Mouse (Mus musculus) cerebellum, adult 9-11 months (tissue): ENCODE results near the gene Cdv3.
"Not testable (repeated sequence)": the region's sequence is repeated elsewhere in the genome, so short reads cannot be mapped to it uniquely, and the experiment has no call there.

Source experiments
- DNase-seq: peaks from one replicate; pipeline ENCODE4 v3.0.0; 2022

Gene Cdv3

GRCm38 (mm10) chr9:103369951-103370350, 4.3 kb upstream of the Cdv3 start:
- DNase-seq, result no peak

GRCm38 (mm10) chr9:103366356-103366755, 716 bp upstream of the Cdv3 start:
- DNase-seq, result no peak

- no peak for DNase-seq
Measured at GRCm38 (mm10) chr9:103364601-103365289, 895 bp downstream of the Cdv3 start.

- DNase-seq, result peak; percentile 38
Measured at GRCm38 (mm10) chr9:103363730-103364417, 1.8 kb downstream of the Cdv3 start.

GRCm38 (mm10) chr9:103363088-103363487, 2.6 kb downstream of the Cdv3 start:
- DNase-seq, result no peak

GRCm38 (mm10) chr9:103360642-103361041, 5.0 kb downstream of the Cdv3 start:
- DNase-seq, result no peak

GRCm38 (mm10) chr9:103358545-103358944, 7.1 kb downstream of the Cdv3 start:
- DNase-seq, result no peak

GRCm38 (mm10) chr9:103357893-103358292, 7.7 kb downstream of the Cdv3 start:
- no peak for DNase-seq

GRCm38 (mm10) chr9:103353500-103354260, 12.0 kb downstream of the Cdv3 start:
- not testable (repeated sequence) for DNase-seq

- DNase-seq, result no peak
Measured at GRCm38 (mm10) chr9:103348791-103349190, 16.8 kb downstream of the Cdv3 start.

GRCm38 (mm10) chr9:103347996-103348490, 17.6 kb downstream of the Cdv3 start:
- DNase-seq, result no peak

- DNase-seq, result no peak
Measured at GRCm38 (mm10) chr9:103347045-103347444, 18.6 kb downstream of the Cdv3 start.

- no peak for DNase-seq
Measured at GRCm38 (mm10) chr9:103336912-103337311, 28.7 kb downstream of the Cdv3 start.

GRCm38 (mm10) chr9:103332663-103333062, 33.0 kb downstream of the Cdv3 start:
- no peak for DNase-seq

GRCm38 (mm10) chr9:103326449-103326848, 39.2 kb downstream of the Cdv3 start:
- no peak for DNase-seq

GRCm38 (mm10) chr9:103324678-103325077, 41.0 kb downstream of the Cdv3 start:
- no peak for DNase-seq

- no peak for DNase-seq
Measured at GRCm38 (mm10) chr9:103309832-103310231, 55.8 kb downstream of the Cdv3 start.

- no peak for DNase-seq
Measured at GRCm38 (mm10) chr9:103305332-103306041, 60.2 kb downstream of the Cdv3 start.

GRCm38 (mm10) chr9:103304927-103305326, 60.7 kb downstream of the Cdv3 start, which contains the start of the genes 1300017J02Rik and Topbp1:
TSS of gene 1300017J02Rik (minus strand) at chr9:103305082.
TSS of gene Topbp1 (plus strand) at chr9:103305215.
- peak; percentile 91 for DNase-seq
